Mouse (Mus musculus) midbrain, embryonic 11.5 days (tissue): ENCODE measurements at regions not wholly inside any gene's neighbourhood (a gene's known extent, or its start where the extent isn't known, plus 50 kb on each side); places are given as distances from the start of the nearest gene placed in this dataset.
"Not testable (repeated sequence)": the region's sequence is repeated elsewhere in the genome, so short reads cannot be mapped to it uniquely, and the experiment has no call there.

ENCODE experiments used
- ATAC-seq: fragments of 200-750 bp; cut with Nextera tagmentation; 2 replicates; pipeline ENCODE4 v1.8.0; 2017; ENCODE audit warnings: moderate TSS enrichment, moderate library complexity; ENCODE audit not compliant: low FRiP score
- DNase-seq: peaks from one replicate; pipeline ENCODE4 v3.0.0; 2015; ENCODE audit warnings: low spot score; ENCODE audit errors: missing footprints
- H3K27ac ChIP-seq: fragments of 300-500 bp; sonication (generic); 2 replicates; pipeline ENCODE4 v1.5.1; 2014; ENCODE audit warnings: low read depth, low read length
- H3K27me3 ChIP-seq: fragments of 300-500 bp; sonication (generic); 2 replicates; pipeline ENCODE4 v1.6.1; 2014; ENCODE audit warnings: mild to moderate bottlenecking, low read length, moderate library complexity, mixed read lengths; ENCODE audit not compliant: control insufficient read depth, insufficient read depth
- H3K36me3 ChIP-seq: fragments of 300-500 bp; sonication (generic); 2 replicates; pipeline ENCODE4 v1.6.1; 2014; ENCODE audit warnings: mild to moderate bottlenecking, low read length, moderate library complexity, mixed read lengths; ENCODE audit not compliant: control insufficient read depth, insufficient read depth
- H3K4me1 ChIP-seq: fragments of 300-500 bp; sonication (generic); 2 replicates; pipeline ENCODE4 v1.6.1; 2014; ENCODE audit warnings: low read length; ENCODE audit not compliant: control insufficient read depth, insufficient read depth
- H3K4me2 ChIP-seq: fragments of 300-500 bp; sonication (generic); 2 replicates; pipeline ENCODE4 v1.6.1; 2014; ENCODE audit warnings: mild to moderate bottlenecking, moderate library complexity
- H3K4me3 ChIP-seq: fragments of 300-500 bp; sonication (generic); 2 replicates; pipeline ENCODE4 v1.5.1; 2014; ENCODE audit warnings: low read depth, low read length
- H3K9ac ChIP-seq: fragments of 300-500 bp; sonication (generic); 2 replicates; pipeline ENCODE4 v1.6.1; 2014; ENCODE audit warnings: low read length
- H3K9me3 ChIP-seq: fragments of 300-500 bp; sonication (generic); 2 replicates; pipeline ENCODE4 v1.6.1; 2016; ENCODE audit warnings: low read length; ENCODE audit not compliant: control insufficient read depth
- WGBS: fragments of 180-500 bp; shearing (Covaris S2); extraction: QIAGEN DNeasy Blood & Tissue Kit; methylation state at CpG from one replicate; pipeline ENCODE4 v1.1.7; 2014; 5-methylcytosine and 5-hydroxymethylcytosine counted together

- not testable (repeated sequence) for H3K27me3 ChIP-seq, H3K27ac ChIP-seq, ATAC-seq, H3K4me2 ChIP-seq, H3K4me1 ChIP-seq, H3K4me3 ChIP-seq, H3K36me3 ChIP-seq, H3K9me3 ChIP-seq, H3K9ac ChIP-seq
- DNase-seq, result peak; percentile 75
- WGBS, result 33% methylated on average over 1 of the region's 1 CpGs
Observed at GRCm38 (mm10) chr16:8914183-8914582, 84.3 kb downstream of the 1810013L24Rik start.

- ATAC-seq (no peak), DNase-seq (no peak)
- Histone ChIP-seq H3K9ac (no peak overlapping the region), H3K9me3 (no peaks in the 10 kb centered on the region), H3K27ac (no peak overlapping the region), H3K36me3 (no peaks in the 10 kb centered on the region), H3K27me3 (no peaks in the 10 kb centered on the region), H3K4me2 (no peak overlapping the region), H3K4me3 (no peak overlapping the region), H3K4me1 (no peaks in the 10 kb centered on the region)
- 65% methylated on average over 7 of the region's 7 CpGs for WGBS
Observed at GRCm38 (mm10) chr16:8916091-8916490, 86.2 kb downstream of the 1810013L24Rik start.

GRCm38 (mm10) chr16:8918741-8919535 is 89.0 kb downstream of the 1810013L24Rik start:
- DNase-seq (no peak), ATAC-seq (no peak)
- no peak overlapping the region for H3K27ac ChIP-seq
- no peaks in the 10 kb centered on the region for H3K36me3 ChIP-seq
- no peak overlapping the region for H3K4me2 ChIP-seq
- H3K4me3 ChIP-seq, result no peak overlapping the region
- H3K9ac ChIP-seq, result no peak overlapping the region
- no peaks in the 10 kb centered on the region for H3K27me3 ChIP-seq
- no peaks in the 10 kb centered on the region for H3K9me3 ChIP-seq
- 82% methylated on average over 9 of the region's 9 CpGs for WGBS
- no peaks in the 10 kb centered on the region for H3K4me1 ChIP-seq

- WGBS, result 86% methylated on average over 4 of the region's 4 CpGs
- no peak for DNase-seq
- no peak overlapping the region for H3K4me2 ChIP-seq
- H3K4me3 ChIP-seq, result no peak overlapping the region
- no peaks in the 10 kb centered on the region for H3K27me3 ChIP-seq
- H3K27ac ChIP-seq, result no peak overlapping the region
- no peak for ATAC-seq
- H3K9me3 ChIP-seq, result no peaks in the 10 kb centered on the region
- no peaks in the 10 kb centered on the region for H3K4me1 ChIP-seq
- no peak overlapping the region for H3K9ac ChIP-seq
- H3K36me3 ChIP-seq, result no peaks in the 10 kb centered on the region
Observed at GRCm38 (mm10) chr16:8924732-8925131, 94.8 kb downstream of the 1810013L24Rik start.

- no peak overlapping the region for H3K4me3 ChIP-seq
- no peak overlapping the region for H3K9ac ChIP-seq
- H3K4me2 ChIP-seq, result no peak overlapping the region
- DNase-seq (no peak), ATAC-seq (no peak)
- H3K27ac ChIP-seq, result no peak overlapping the region
- H3K27me3 ChIP-seq, result no peaks in the 10 kb centered on the region
- H3K36me3 ChIP-seq, result no peaks in the 10 kb centered on the region
- H3K4me1 ChIP-seq, result no peaks in the 10 kb centered on the region
- no peaks in the 10 kb centered on the region for H3K9me3 ChIP-seq
Observed at GRCm38 (mm10) chr16:8931961-8932360, 102.1 kb downstream of the 1810013L24Rik start.

GRCm38 (mm10) chr16:8933121-8933520 is 103.2 kb downstream of the 1810013L24Rik start:
- H3K9me3 ChIP-seq, result no peaks in the 10 kb centered on the region
- H3K4me3 ChIP-seq, result no peak overlapping the region
- H3K36me3 ChIP-seq, result no peaks in the 10 kb centered on the region
- ATAC-seq (no peak), DNase-seq (no peak)
- H3K27ac ChIP-seq, result no peak overlapping the region
- no peaks in the 10 kb centered on the region for H3K27me3 ChIP-seq
- no peak overlapping the region for H3K4me2 ChIP-seq
- 91% methylated on average over 3 of the region's 3 CpGs for WGBS
- no peaks in the 10 kb centered on the region for H3K4me1 ChIP-seq
- no peak overlapping the region for H3K9ac ChIP-seq

GRCm38 (mm10) chr16:8936446-8936845 is 106.5 kb downstream of the 1810013L24Rik start:
- Histone ChIP-seq H3K4me1 (no peaks in the 10 kb centered on the region), H3K36me3 (no peaks in the 10 kb centered on the region), H3K4me3 (no peak overlapping the region), H3K9ac (no peak overlapping the region), H3K27ac (no peak overlapping the region), H3K27me3 (no peaks in the 10 kb centered on the region), H3K4me2 (no peak overlapping the region), H3K9me3 (no peaks in the 10 kb centered on the region)
- ATAC-seq (no peak), DNase-seq (no peak)

- H3K27me3 ChIP-seq, result no peaks in the 10 kb centered on the region
- H3K4me3 ChIP-seq, result no peak overlapping the region
- DNase-seq (no peak), ATAC-seq (no peak)
- H3K4me2 ChIP-seq, result no peak overlapping the region
- H3K27ac ChIP-seq, result no peak overlapping the region
- H3K9ac ChIP-seq, result no peak overlapping the region
- 53% methylated on average over 5 of the region's 5 CpGs for WGBS
- H3K4me1 ChIP-seq, result no peaks in the 10 kb centered on the region
- no peaks in the 10 kb centered on the region for H3K36me3 ChIP-seq
- no peaks in the 10 kb centered on the region for H3K9me3 ChIP-seq
Observed at GRCm38 (mm10) chr16:8938516-8938915, 108.6 kb downstream of the 1810013L24Rik start.

- DNase-seq (no peak), ATAC-seq (no peak)
- Histone ChIP-seq H3K4me2 (no peak overlapping the region), H3K9me3 (no peaks in the 10 kb centered on the region), H3K4me3 (no peak overlapping the region), H3K9ac (no peak overlapping the region), H3K4me1 (no peaks in the 10 kb centered on the region), H3K27ac (no peak overlapping the region), H3K36me3 (no peaks in the 10 kb centered on the region), H3K27me3 (no peaks in the 10 kb centered on the region)
- WGBS, result 49% methylated on average over 7 of the region's 7 CpGs
Observed at GRCm38 (mm10) chr16:8939136-8939535, 109.2 kb downstream of the 1810013L24Rik start.
